Mouse (Mus musculus): ENCODE measurements around the gene Rnf10.

DNA sequence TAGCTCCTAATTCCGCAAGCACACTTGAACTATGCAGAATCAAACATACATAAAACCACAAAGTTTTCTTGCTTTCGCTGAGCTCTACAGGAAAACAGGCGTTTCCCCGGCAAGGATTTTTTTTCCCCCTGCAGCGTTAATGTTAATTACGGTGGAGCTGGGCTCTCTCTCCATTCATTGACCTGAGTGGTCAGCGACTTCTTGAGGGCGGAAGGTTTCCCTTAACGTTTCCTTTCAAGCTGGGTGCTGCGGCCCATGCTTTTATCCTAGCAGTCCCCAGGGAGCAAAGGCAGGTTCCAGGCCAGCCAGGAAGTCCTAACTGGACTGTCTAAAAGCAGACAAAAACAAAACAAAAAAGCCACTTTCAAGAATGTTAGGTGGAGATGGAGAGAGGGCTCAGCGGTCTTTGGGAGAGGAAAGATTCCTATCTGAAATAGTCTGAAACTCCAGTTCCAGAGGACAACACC, 33.9 kb downstream of the Rnf10 start:
- TF ChIP-seq CTCF (IDR thresholded peaks at IDR 0.05; ENCODE audit: low read depth, low read length) (no peak), POLR2A (IDR thresholded peaks at IDR 0.05; ENCODE audit: insufficient read depth, low read length) (no peak), EP300 (IDR thresholded peaks at IDR 0.05; ENCODE audit: insufficient read depth, low read depth, low read length) (no peak)
